Mouse (Mus musculus) 3134 (cell line): Measurements from ENCODE around the gene Hist2h2aa1.
"Not testable (repeated sequence)": the region's sequence is repeated elsewhere in the genome, so short reads cannot be mapped to it uniquely, and the experiment has no call there.

Experiments
- DNase-seq: peaks from one replicate; pipeline ENCODE4 v3.0.0-alpha.2; 2011; ENCODE audit warnings: low spot score; ENCODE audit not compliant: insufficient read length; ENCODE audit errors: extremely low read depth

Hist2h2aa1 gene

GRCm38 (mm10) chr3:96245003-96245886 is at the start of gene Hist2h2aa1:
Gene Hist2h2aa1 (plus strand): TSS chr3:96245497.
- DNase-seq: peak; percentile 98

GRCm38 (mm10) chr3:96195616-96196313 is 49.5 kb upstream of the Hist2h2aa1 start:
- DNase-seq: no peak

- DNase-seq: no peak
Observed at GRCm38 (mm10) chr3:96196437-96197128, 48.7 kb upstream of the Hist2h2aa1 start.

GRCm38 (mm10) chr3:96197129-96197749 is 48.1 kb upstream of the Hist2h2aa1 start:
- peak; percentile 75 for DNase-seq

- DNase-seq: no peak
Observed at GRCm38 (mm10) chr3:96198181-96198580, 47.1 kb upstream of the Hist2h2aa1 start.

GRCm38 (mm10) chr3:96198601-96199251 is 46.6 kb upstream of the Hist2h2aa1 start:
- DNase-seq: not testable (repeated sequence)

GRCm38 (mm10) chr3:96199731-96200130 is 45.6 kb upstream of the Hist2h2aa1 start:
- DNase-seq: no peak

- DNase-seq: no peak
Observed at GRCm38 (mm10) chr3:96207819-96208218, 37.5 kb upstream of the Hist2h2aa1 start.

- no peak for DNase-seq
Observed at GRCm38 (mm10) chr3:96209242-96209641, 36.1 kb upstream of the Hist2h2aa1 start.

GRCm38 (mm10) chr3:96219191-96219641 is 26.1 kb upstream of the Hist2h2aa1 start:
- no peak for DNase-seq

- peak; percentile 93 for DNase-seq
Observed at GRCm38 (mm10) chr3:96219661-96220130, 25.6 kb upstream of the Hist2h2aa1 start, which contains the start of the genes Bola1 and Hist2h2ab. Gene Bola1 (minus strand): TSS chr3:96219709. Gene Hist2h2ab (plus strand): TSS chr3:96219865.

GRCm38 (mm10) chr3:96220131-96220764 is 25.0 kb upstream of the Hist2h2aa1 start:
- not testable (repeated sequence) for DNase-seq

GRCm38 (mm10) chr3:96220765-96221639 is 24.3 kb upstream of the Hist2h2aa1 start, which contains the start of the genes Hist2h2ac and Hist2h2be:
Gene Hist2h2ac (minus strand): TSS chr3:96220880.
Gene Hist2h2be (plus strand): TSS chr3:96221119.
- DNase-seq: peak; percentile 94

GRCm38 (mm10) chr3:96221640-96222038 is 23.7 kb upstream of the Hist2h2aa1 start:
- DNase-seq: no peak

GRCm38 (mm10) chr3:96222774-96223173 is 22.5 kb upstream of the Hist2h2aa1 start:
- no peak for DNase-seq

GRCm38 (mm10) chr3:96225421-96225820 is 19.9 kb upstream of the Hist2h2aa1 start:
- no peak for DNase-seq

- DNase-seq: peak; percentile 75
Observed at GRCm38 (mm10) chr3:96226695-96227648, 18.3 kb upstream of the Hist2h2aa1 start.
